Mouse (Mus musculus) hindbrain, embryonic 16.5 days (tissue): ENCODE data around the gene Hspb7. TPM values are rescaled to one million over a fixed set of nuclear protein-coding genes. Genes with fewer than 3 reads are reported as not detected.
A peak's percentile ranks its signal among the peaks of the same experiment; 100 is the strongest.

Source experiments
- ATAC-seq: fragments of 200-750 bp; cut with Nextera tagmentation; 2 replicates; pipeline ENCODE4 v1.8.0; 2017; ENCODE audit warnings: moderate TSS enrichment, moderate library complexity
- H3K27ac ChIP-seq: fragments of 300-500 bp; sonication (generic); 2 replicates; pipeline ENCODE4 v1.5.1; 2014; ENCODE audit warnings: low read depth, mild to moderate bottlenecking, control low read depth, low read length, moderate library complexity
- H3K27me3 ChIP-seq: fragments of 300-500 bp; sonication (generic); replicated peaks from 2 replicates; pipeline ENCODE4 v1.6.1; 2014; ENCODE audit warnings: low read length; ENCODE audit not compliant: control insufficient read depth, insufficient read depth
- H3K36me3 ChIP-seq: fragments of 300-500 bp; sonication (generic); 2 replicates; pipeline ENCODE4 v1.6.1; 2014; ENCODE audit warnings: mild to moderate bottlenecking, low read length, moderate library complexity, mixed read lengths; ENCODE audit not compliant: control insufficient read depth, insufficient read depth
- H3K4me1 ChIP-seq: fragments of 300-500 bp; sonication (generic); 2 replicates; pipeline ENCODE4 v1.6.1; 2014; ENCODE audit warnings: low read depth, low read length; ENCODE audit not compliant: control insufficient read depth, insufficient read depth
- H3K4me2 ChIP-seq: fragments of 300-500 bp; sonication (generic); 2 replicates; pipeline ENCODE4 v1.6.1; 2014; ENCODE audit warnings: mild to moderate bottlenecking, low read length, control low read depth, moderate library complexity
- H3K4me3 ChIP-seq: fragments of 300-500 bp; sonication (generic); 2 replicates; pipeline ENCODE4 v1.5.1; 2014; ENCODE audit warnings: mild to moderate bottlenecking, low read length, control low read depth, moderate library complexity
- H3K9ac ChIP-seq: fragments of 300-500 bp; sonication (generic); 2 replicates; pipeline ENCODE4 v1.6.1; 2014; ENCODE audit warnings: low read depth, mild to moderate bottlenecking, control low read depth, low read length, moderate library complexity
- H3K9me3 ChIP-seq: fragments of 300-500 bp; sonication (generic); 2 replicates; pipeline ENCODE4 v1.6.1; 2014; ENCODE audit warnings: mild to moderate bottlenecking, low read length, moderate library complexity; ENCODE audit not compliant: control insufficient read depth
- WGBS: fragments of 180-500 bp; shearing (Covaris S2); extraction: QIAGEN DNeasy Blood & Tissue Kit; methylation state at CpG from one replicate; pipeline ENCODE4 v1.1.7; 2014; 5-methylcytosine and 5-hydroxymethylcytosine counted together
- polyA plus RNA-seq: library from polyadenylated mRNA; unstranded; fragments of >200 nt; fragmentation: Nextera tagmentation; extraction: Ambion mirVana; gene quantifications from 2 replicates; pipeline ENCODE4 v1.2.1, GENCODE M21; 2015

Gene Hspb7
- polyA plus RNA-seq, 1 experiment from 2014 or later: 0.09 TPM

- Histone ChIP-seq H3K4me1 (no peaks in the 10 kb centered on the region), H3K9ac (no peak overlapping the region), H3K9me3 (no peaks in the 10 kb centered on the region), H3K27me3 (0 out of 2 replicates have a peak, but pooled peaks cover 2% of the 10 kb centered on the region), H3K4me3 (no peak overlapping the region), H3K4me2 (no peak overlapping the region), H3K27ac (no peak overlapping the region), H3K36me3 (no peaks in the 10 kb centered on the region)
- no peak for ATAC-seq
- WGBS: 72% methylated on average over 18 of the region's 18 CpGs
These were observed 31.0 kb upstream of the Hspb7 start for GRCm38 (mm10) chr4:141389366-141390150.

- H3K9me3 ChIP-seq: no peaks in the 10 kb centered on the region
- no peak for ATAC-seq
- H3K9ac ChIP-seq: no peak overlapping the region
- no peak overlapping the region for H3K4me2 ChIP-seq
- H3K27ac ChIP-seq: no peak overlapping the region
- no peaks in the 10 kb centered on the region for H3K4me1 ChIP-seq
- no peaks in the 10 kb centered on the region for H3K27me3 ChIP-seq
- WGBS: 79% methylated on average over 11 of the region's 12 CpGs
- no peaks in the 10 kb centered on the region for H3K36me3 ChIP-seq
- H3K4me3 ChIP-seq: no peak overlapping the region
These were observed 29.3 kb upstream of the Hspb7 start for GRCm38 (mm10) chr4:141391293-141391692.

- Histone ChIP-seq H3K36me3 (no peaks in the 10 kb centered on the region), H3K9ac (no peak overlapping the region), H3K4me3 (no peak overlapping the region), H3K9me3 (no peaks in the 10 kb centered on the region), H3K27me3 (no peaks in the 10 kb centered on the region), H3K4me2 (peak overlapping the region; percentile 19), H3K4me1 (no peaks in the 10 kb centered on the region), H3K27ac (no peak overlapping the region)
- ATAC-seq: no peak
- WGBS: 22% methylated on average over 16 of the region's 16 CpGs
These were observed 25.8 kb upstream of the Hspb7 start for GRCm38 (mm10) chr4:141394751-141395150.

- Histone ChIP-seq H3K27ac (no peak overlapping the region), H3K36me3 (no peaks in the 10 kb centered on the region), H3K9ac (no peak overlapping the region), H3K4me3 (no peak overlapping the region), H3K27me3 (no peaks in the 10 kb centered on the region), H3K4me2 (no peak overlapping the region), H3K4me1 (no peaks in the 10 kb centered on the region), H3K9me3 (no peaks in the 10 kb centered on the region)
- ATAC-seq: no peak
- WGBS: 83% methylated on average over 11 of the region's 12 CpGs
These were observed 22.7 kb upstream of the Hspb7 start for GRCm38 (mm10) chr4:141397861-141398260.

GRCm38 (mm10) chr4:141398545-141398944 is 22.0 kb upstream of the Hspb7 start, which contains the start of gene Clcnka:
Gene Clcnka, minus strand, starts transcription at chr4:141398724.
- 67% methylated on average over 12 of the region's 12 CpGs for WGBS
- Histone ChIP-seq H3K27ac (no peak within 1 kb of the TSS), H3K9ac (no peak within 1 kb of the TSS), H3K4me3 (no peak within 1 kb of the TSS), H3K36me3 (no peaks in the 10 kb centered on the region), H3K4me1 (no peaks in the 10 kb centered on the region), H3K9me3 (no peaks in the 10 kb centered on the region), H3K4me2 (no peak within 1 kb of the TSS), H3K27me3 (no peaks in the 10 kb centered on the region)
- no peak for ATAC-seq

GRCm38 (mm10) chr4:141400171-141400570 is 20.4 kb upstream of the Hspb7 start:
- Histone ChIP-seq H3K27ac (no peak overlapping the region), H3K4me1 (no peaks in the 10 kb centered on the region), H3K36me3 (no peaks in the 10 kb centered on the region), H3K9ac (no peak overlapping the region), H3K4me2 (no peak overlapping the region), H3K4me3 (no peak overlapping the region), H3K27me3 (0 out of 2 replicates have a peak, but pooled peaks cover 2% of the 10 kb centered on the region), H3K9me3 (no peaks in the 10 kb centered on the region)
- ATAC-seq: no peak
- WGBS: 90% methylated on average over 15 of the region's 15 CpGs

- H3K4me3 ChIP-seq: no peak overlapping the region
- H3K27ac ChIP-seq: no peak overlapping the region
- 16% methylated on average over 15 of the region's 15 CpGs for WGBS
- peak overlapping the region; percentile 44 for H3K4me2 ChIP-seq
- H3K9ac ChIP-seq: peak overlapping the region; percentile 31
- no peaks in the 10 kb centered on the region for H3K9me3 ChIP-seq
- H3K4me1 ChIP-seq: no peaks in the 10 kb centered on the region
- 0 out of 2 replicates have a peak, but pooled peaks cover 2% of the 10 kb centered on the region for H3K27me3 ChIP-seq
- H3K36me3 ChIP-seq: no peaks in the 10 kb centered on the region
- ATAC-seq: peak; percentile 90
These were observed 15.9 kb upstream of the Hspb7 start for GRCm38 (mm10) chr4:141404518-141405313.

- no peaks in the 10 kb centered on the region for H3K9me3 ChIP-seq
- H3K9ac ChIP-seq: no peak overlapping the region
- no peak overlapping the region for H3K4me2 ChIP-seq
- H3K27ac ChIP-seq: no peak overlapping the region
- 0 out of 2 replicates have a peak, but pooled peaks cover 2% of the 10 kb centered on the region for H3K27me3 ChIP-seq
- no peaks in the 10 kb centered on the region for H3K4me1 ChIP-seq
- 85% methylated on average over 3 of the region's 3 CpGs for WGBS
- H3K36me3 ChIP-seq: no peaks in the 10 kb centered on the region
- ATAC-seq: no peak
- no peak overlapping the region for H3K4me3 ChIP-seq
These were observed 15.3 kb upstream of the Hspb7 start for GRCm38 (mm10) chr4:141405314-141405622.
